Mouse (Mus musculus): ENCODE data around the gene Scrg1. TPM values are rescaled to one million over a fixed set of nuclear protein-coding genes. Genes with fewer than 3 reads are reported as not detected.
A peak's percentile ranks its signal among the peaks of the same experiment; 100 is the strongest.

Gene Scrg1
- total and polyA plus RNA-seq, 3 experiments = not detected

GRCm38 (mm10) chr8:57510791-57511315 lies 55.1 kb downstream of the Scrg1 start:
- Histone ChIP-seq H3K4me1 (ENCODE audit: control insufficient read depth in 1 of 2, insufficient read depth in 2 of 2, low read length in 2 of 2) (peaks cover 0 to 2% of the 10 kb centered on the region in 2 experiments; a peak in 1 of 4 replicates), H3K79me2 (ENCODE audit: control insufficient read depth, insufficient read depth, low read length, poor library complexity) (peaks cover 24% of the 10 kb centered on the region), H3K9ac (ENCODE audit: control insufficient read depth, low read depth, low read length, poor library complexity, severe bottlenecking) (peak overlapping the region; percentile 83), H3K4me3 (ENCODE audit: control insufficient read depth in 1 of 2, insufficient read depth in 1 of 2, low read depth in 2 of 2, low read length in 2 of 2) (peak overlapping the region; percentile 58 to 77), H3K27me3 (ENCODE audit: control insufficient read depth in 1 of 2, insufficient read depth in 2 of 2, low read length in 2 of 2) (no peaks in the 10 kb centered on the region), H3K27ac (ENCODE audit: control insufficient read depth, low read depth, low read length) (peak overlapping the region; percentile 75), H3K36me3 (ENCODE audit: control insufficient read depth in 1 of 2, insufficient read depth in 2 of 2, low read length in 2 of 2) (peaks cover 18 to 19% of the 10 kb centered on the region in 2 experiments), H3K9me3 (replicated peaks; ENCODE audit: insufficient read depth, low read length) (no peaks in the 10 kb centered on the region)
- no peak for TF ChIP-seq ZNF384 (IDR thresholded peaks at IDR 0.05; ENCODE audit: low read depth, low read length)
- TF ChIP-seq CHD2 (IDR thresholded peaks at IDR 0.05; ENCODE audit: low read length) = no peak
- TF ChIP-seq MAZ (IDR thresholded peaks at IDR 0.05; ENCODE audit: low read depth, low read length) = 0 out of 2 replicates have a peak, but pooled peaks have one; percentile 17
- no peak for TF ChIP-seq TBP (IDR thresholded peaks at IDR 0.05; ENCODE audit: low read depth, low read length)
- no peak for TF ChIP-seq SIN3A (IDR thresholded peaks at IDR 0.05; ENCODE audit: low read length)
- peak; percentile 75; the same call in 1 of the 2 replicates for TF ChIP-seq CHD1 (IDR thresholded peaks at IDR 0.05; ENCODE audit: low read depth, low read length)
- DNase-seq (ENCODE audit: low read depth, low spot score) = no peak

GRCm38 (mm10) chr8:57511316-57512118 lies 55.8 kb downstream of the Scrg1 start, which contains the start of gene Hmgb2:
TSS of gene Hmgb2 (plus strand) at chr8:57511907.
- H3K27me3 ChIP-seq (ENCODE audit: control insufficient read depth in 1 of 2, insufficient read depth in 2 of 2, low read length in 2 of 2) = no peaks in the 10 kb centered on the region
- peak within 1 kb of the TSS; percentile 100 for H3K27ac ChIP-seq (ENCODE audit: control insufficient read depth, low read depth, low read length)
- H3K4me1 ChIP-seq (ENCODE audit: control insufficient read depth in 1 of 2, insufficient read depth in 2 of 2, low read length in 2 of 2) = peaks cover 0 to 2% of the 10 kb centered on the region in 2 experiments; a peak in 1 of 4 replicates
- H3K36me3 ChIP-seq (ENCODE audit: control insufficient read depth in 1 of 2, insufficient read depth in 2 of 2, low read length in 2 of 2) = peaks cover 19 to 21% of the 10 kb centered on the region in 2 experiments
- no peaks in the 10 kb centered on the region for H3K9me3 ChIP-seq (replicated peaks; ENCODE audit: insufficient read depth, low read length)
- DNase-seq (ENCODE audit: low read depth, low spot score) = peak; percentile 99
- H3K4me3 ChIP-seq (ENCODE audit: control insufficient read depth in 1 of 2, insufficient read depth in 1 of 2, low read depth in 2 of 2, low read length in 2 of 2) = peak within 1 kb of the TSS; percentile 87 to 98
- peak within 1 kb of the TSS; percentile 100 for H3K9ac ChIP-seq (ENCODE audit: control insufficient read depth, low read depth, low read length, poor library complexity, severe bottlenecking)
- H3K79me2 ChIP-seq (ENCODE audit: control insufficient read depth, insufficient read depth, low read length, poor library complexity) = peaks cover 24% of the 10 kb centered on the region
- TF ChIP-seq CHD2 (IDR thresholded peaks at IDR 0.05; ENCODE audit: low read length) = peak; percentile 40
- TF ChIP-seq MXI1 (IDR thresholded peaks at IDR 0.05; ENCODE audit: low read depth, low read length) = no peak; the same call in none of the 2 replicates
- TF ChIP-seq TAL1 (IDR thresholded peaks at IDR 0.05; ENCODE audit: low read length) = no peak
- TF ChIP-seq BHLHE40 (IDR thresholded peaks at IDR 0.05; ENCODE audit: borderline replicate concordance, low read depth, low read length) = no peak
- TF ChIP-seq NRF1 (IDR thresholded peaks at IDR 0.05; ENCODE audit: insufficient read depth, low read depth, low read length, poor library complexity, severe bottlenecking) = no peak
- TF ChIP-seq SMC3 (IDR thresholded peaks at IDR 0.05; ENCODE audit: low read depth, low read length) = no peak
- TF ChIP-seq EP300 (IDR thresholded peaks at IDR 0.05; ENCODE audit: low read depth in 1 of 2, low read length in 2 of 2) = peak in 1 of 2 experiments; percentile 28; a peak in 1 of 4 replicates
- TF ChIP-seq UBTF (IDR thresholded peaks at IDR 0.05; ENCODE audit: borderline replicate concordance, insufficient read depth, low read depth, low read length) = no peak
- TF ChIP-seq POLR2AphosphoS5 (IDR thresholded peaks at IDR 0.05; ENCODE audit: borderline replicate concordance, low read depth, low read length) = peak; percentile 91; the same call in 1 of the 2 replicates
- TF ChIP-seq RCOR1 (IDR thresholded peaks at IDR 0.05; ENCODE audit: low read depth, low read length) = peak; percentile 76
- TF ChIP-seq MYB (IDR thresholded peaks at IDR 0.05; ENCODE audit: low read depth, low read length) = peak; percentile 61; the same call in 1 of the 2 replicates
- TF ChIP-seq TCF12 (IDR thresholded peaks at IDR 0.05; ENCODE audit: low read depth, low read length) = peak; percentile 56
- peak; percentile 88 for TF ChIP-seq TBP (IDR thresholded peaks at IDR 0.05; ENCODE audit: low read depth, low read length)
- no peak for TF ChIP-seq MEF2A (IDR thresholded peaks at IDR 0.05; ENCODE audit: extremely low read depth, insufficient replicate concordance, low read depth, low read length, poor library complexity, severe bottlenecking)
- no peak for TF ChIP-seq ZKSCAN1 (IDR thresholded peaks at IDR 0.05; ENCODE audit: low read depth, low read length)
- TF ChIP-seq MYC (IDR thresholded peaks at IDR 0.05; ENCODE audit: low read depth, low read length) = peak; percentile 11; the same call in 1 of the 2 replicates
- TF ChIP-seq GATA1 (IDR thresholded peaks at IDR 0.05; ENCODE audit: low read depth, low read length) = no peak
- TF ChIP-seq USF1 (IDR thresholded peaks at IDR 0.05; ENCODE audit: low read depth, low read length) = 0 out of 2 replicates have a peak, but pooled peaks have one; percentile 10
- no peak for TF ChIP-seq RAD21 (IDR thresholded peaks at IDR 0.05; ENCODE audit: low read depth, low read length)
- TF ChIP-seq ETS1 (IDR thresholded peaks at IDR 0.05; ENCODE audit: low read depth, low read length) = no peak
- TF ChIP-seq GABPA (IDR thresholded peaks at IDR 0.05; ENCODE audit: low read depth, low read length) = no peak
- no peak for TF ChIP-seq ZNF384 (IDR thresholded peaks at IDR 0.05; ENCODE audit: low read depth, low read length)
- TF ChIP-seq ZC3H11A (IDR thresholded peaks at IDR 0.05; ENCODE audit: low read depth, low read length) = no peak
- TF ChIP-seq POLR2AphosphoS2 (IDR thresholded peaks at IDR 0.05; ENCODE audit: low read length) = peak; percentile 96
- TF ChIP-seq ELF1 (IDR thresholded peaks at IDR 0.05; ENCODE audit: low read depth, low read length) = no peak
